Mouse (Mus musculus): ENCODE data around the gene Tcn2. TPM values are rescaled to one million over a fixed set of nuclear protein-coding genes. Genes with fewer than 3 reads are reported as not detected.
A peak's percentile ranks its signal among the peaks of the same experiment; 100 is the strongest.

Tcn2 gene
- polyA plus RNA-seq, 1 experiment from 2014 or later, result 37.3 TPM

DNA sequence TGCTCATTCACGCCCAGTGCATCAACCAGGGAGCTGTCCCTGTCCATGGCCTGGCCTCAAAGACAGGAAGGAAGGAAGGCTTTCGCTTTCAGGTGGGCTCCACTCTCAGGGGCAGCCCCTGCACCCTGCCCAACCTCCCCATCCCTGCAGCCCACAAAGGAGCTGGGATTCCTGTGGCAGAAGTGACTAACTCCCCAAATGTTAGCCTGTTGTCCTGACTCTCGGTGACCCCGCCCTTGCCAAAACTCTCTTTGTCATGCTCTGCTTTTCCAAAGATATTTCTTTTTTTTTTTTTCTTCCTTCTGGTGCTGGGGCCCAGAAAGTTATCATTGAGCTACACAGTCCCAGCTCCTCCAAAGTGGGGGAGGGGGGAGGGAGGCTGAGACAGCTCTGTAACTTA is 22.7 kb downstream of the Tcn2 start:
- 60% methylated on average over 4 of the region's 4 CpGs for WGBS (ENCODE audit: insufficient replicate concordance)
- ATAC-seq (ENCODE audit: low read depth), result no peak
- no peak overlapping the region for H3K4me3 ChIP-seq (ENCODE audit: low read depth, low read length)

DNA sequence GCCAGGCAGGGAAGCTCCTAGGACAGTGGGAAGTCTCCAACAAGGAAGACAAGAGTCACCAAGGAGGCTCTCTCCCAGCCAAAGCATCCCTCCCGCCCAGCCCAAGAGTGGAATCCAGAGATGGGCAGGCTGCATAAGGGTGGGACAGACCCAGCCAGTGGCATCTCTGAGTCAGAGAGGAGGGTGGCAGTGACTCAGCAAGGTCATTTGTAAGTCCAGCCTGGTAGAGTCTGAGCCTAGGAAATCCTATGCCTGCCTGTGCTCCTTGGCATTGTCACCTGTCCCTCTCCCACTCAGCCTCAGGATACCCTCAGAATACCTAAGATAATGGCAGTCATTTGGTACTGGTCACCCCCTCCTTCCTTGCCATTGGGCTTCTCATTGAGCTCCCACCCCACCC is 26.5 kb downstream of the Tcn2 start:
- ATAC-seq (ENCODE audit: low read depth), result no peak
- Histone ChIP-seq H3K36me3 (ENCODE audit: control insufficient read depth, insufficient read depth) (no peaks in the 10 kb centered on the region), H3K9ac (ENCODE audit: low read depth, low read length) (no peak overlapping the region), H3K27ac (ENCODE audit: low read length) (no peak overlapping the region), H3K4me1 (ENCODE audit: control insufficient read depth, low read depth, low read length) (no peaks in the 10 kb centered on the region), H3K4me2 (ENCODE audit: low read depth, low read length) (no peak overlapping the region), H3K9me3 (replicated peaks; ENCODE audit: control insufficient read depth, low read length) (no peaks in the 10 kb centered on the region), H3K27me3 (ENCODE audit: control insufficient read depth, insufficient read depth, low read depth, low read length) (no peaks in the 10 kb centered on the region), H3K4me3 (ENCODE audit: low read depth, low read length) (no peak overlapping the region)
- 50% methylated on average over 1 of the region's 1 CpGs for WGBS (ENCODE audit: insufficient replicate concordance)

More for the DNA sequence above, 22.7 kb downstream of the Tcn2 start:
- no peaks in the 10 kb centered on the region for H3K9me3 ChIP-seq (replicated peaks; ENCODE audit: control insufficient read depth, low read length)
- no peak overlapping the region for H3K27ac ChIP-seq (ENCODE audit: low read length)
- no peak overlapping the region for H3K4me2 ChIP-seq (ENCODE audit: low read depth, low read length)
- no peak overlapping the region for H3K9ac ChIP-seq (ENCODE audit: low read depth, low read length)
- peaks cover 25% of the 10 kb centered on the region for H3K27me3 ChIP-seq (ENCODE audit: control insufficient read depth, insufficient read depth, low read depth, low read length)
- H3K36me3 ChIP-seq (ENCODE audit: control insufficient read depth, insufficient read depth), result no peaks in the 10 kb centered on the region
- H3K4me1 ChIP-seq (ENCODE audit: control insufficient read depth, low read depth, low read length), result peaks cover 7% of the 10 kb centered on the region

GRCm38 (mm10) chr11:3904673-3905072 is 27.3 kb downstream of the Tcn2 start:
- no peaks in the 10 kb centered on the region for H3K4me1 ChIP-seq (ENCODE audit: control insufficient read depth, low read depth, low read length)
- H3K9ac ChIP-seq (ENCODE audit: low read depth, low read length), result no peak overlapping the region
- H3K4me2 ChIP-seq (ENCODE audit: low read depth, low read length), result no peak overlapping the region
- no peak overlapping the region for H3K27ac ChIP-seq (ENCODE audit: low read length)
- no peaks in the 10 kb centered on the region for H3K9me3 ChIP-seq (replicated peaks; ENCODE audit: control insufficient read depth, low read length)
- H3K4me3 ChIP-seq (ENCODE audit: low read depth, low read length), result no peak overlapping the region
- no peaks in the 10 kb centered on the region for H3K36me3 ChIP-seq (ENCODE audit: control insufficient read depth, insufficient read depth)
- no peak for ATAC-seq (ENCODE audit: low read depth)
- 68% methylated on average over 6 of the region's 6 CpGs for WGBS (ENCODE audit: insufficient replicate concordance)
- no peaks in the 10 kb centered on the region for H3K27me3 ChIP-seq (ENCODE audit: control insufficient read depth, insufficient read depth, low read depth, low read length)

DNA sequence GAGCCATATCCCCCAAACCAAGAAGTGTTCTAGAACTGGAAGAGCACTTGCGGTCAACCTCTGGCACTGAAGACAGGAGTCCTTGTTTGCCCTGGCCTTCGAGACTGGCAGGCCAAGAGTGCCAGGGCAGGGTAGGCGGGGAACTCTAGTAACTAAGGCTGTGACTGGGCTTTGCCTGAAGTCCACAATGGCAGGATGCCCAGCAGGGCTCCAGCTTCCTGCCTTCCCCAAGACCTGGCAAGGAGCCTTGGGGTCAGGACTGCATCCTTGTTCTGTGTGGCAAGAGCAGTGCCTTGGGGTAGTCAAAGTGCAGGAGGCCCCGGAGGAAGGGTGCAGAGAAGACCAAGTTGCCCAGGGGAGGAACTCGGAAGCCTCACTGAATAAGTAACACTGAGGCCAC is 28.9 kb downstream of the Tcn2 start:
- H3K4me3 ChIP-seq (ENCODE audit: low read depth, low read length), result no peak overlapping the region
- H3K4me1 ChIP-seq (ENCODE audit: control insufficient read depth, low read depth, low read length), result no peaks in the 10 kb centered on the region
- no peak for ATAC-seq (ENCODE audit: low read depth)
- H3K27ac ChIP-seq (ENCODE audit: low read length), result no peak overlapping the region
- no peaks in the 10 kb centered on the region for H3K27me3 ChIP-seq (ENCODE audit: control insufficient read depth, insufficient read depth, low read depth, low read length)
- no peak overlapping the region for H3K4me2 ChIP-seq (ENCODE audit: low read depth, low read length)
- WGBS (ENCODE audit: insufficient replicate concordance), result 60% methylated on average over 5 of the region's 5 CpGs
- no peaks in the 10 kb centered on the region for H3K36me3 ChIP-seq (ENCODE audit: control insufficient read depth, insufficient read depth)
- no peaks in the 10 kb centered on the region for H3K9me3 ChIP-seq (replicated peaks; ENCODE audit: control insufficient read depth, low read length)
- no peak overlapping the region for H3K9ac ChIP-seq (ENCODE audit: low read depth, low read length)

GRCm38 (mm10) chr11:3902516-3902915 is 29.4 kb downstream of the Tcn2 start:
- Histone ChIP-seq H3K27me3 (ENCODE audit: control insufficient read depth, insufficient read depth, low read depth, low read length) (no peaks in the 10 kb centered on the region), H3K36me3 (ENCODE audit: control insufficient read depth, insufficient read depth) (no peaks in the 10 kb centered on the region), H3K27ac (ENCODE audit: low read length) (no peak overlapping the region), H3K4me1 (ENCODE audit: control insufficient read depth, low read depth, low read length) (no peaks in the 10 kb centered on the region), H3K4me3 (ENCODE audit: low read depth, low read length) (no peak overlapping the region), H3K9ac (ENCODE audit: low read depth, low read length) (no peak overlapping the region), H3K9me3 (replicated peaks; ENCODE audit: control insufficient read depth, low read length) (no peaks in the 10 kb centered on the region), H3K4me2 (ENCODE audit: low read depth, low read length) (no peak overlapping the region)
- ATAC-seq (ENCODE audit: low read depth), result no peak
- WGBS (ENCODE audit: insufficient replicate concordance), result 71% methylated on average over 3 of the region's 3 CpGs

DNA sequence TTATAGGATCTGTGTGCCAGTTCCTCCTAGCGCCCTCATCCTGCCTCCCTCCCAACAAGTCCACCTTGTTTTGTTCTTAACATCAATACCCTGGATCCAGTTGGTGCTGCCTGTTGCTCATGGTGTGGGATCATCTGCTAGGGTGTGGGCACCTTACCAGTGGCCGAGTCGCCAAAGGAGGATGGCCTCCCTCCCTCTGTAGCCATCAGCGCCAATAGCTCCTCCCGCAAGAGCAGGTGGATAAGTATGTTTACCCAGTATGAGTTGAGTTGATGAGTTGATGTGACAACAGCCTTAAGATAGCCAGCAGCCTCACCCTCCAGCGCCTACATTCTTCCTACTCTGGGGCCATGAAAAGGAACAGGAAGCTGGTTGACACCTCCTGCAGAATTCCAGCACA is 31.7 kb downstream of the Tcn2 start:
- no peaks in the 10 kb centered on the region for H3K27me3 ChIP-seq (ENCODE audit: control insufficient read depth, insufficient read depth, low read depth, low read length)
- 58% methylated on average over 6 of the region's 6 CpGs for WGBS (ENCODE audit: insufficient replicate concordance)
- ATAC-seq (ENCODE audit: low read depth), result no peak

DNA sequence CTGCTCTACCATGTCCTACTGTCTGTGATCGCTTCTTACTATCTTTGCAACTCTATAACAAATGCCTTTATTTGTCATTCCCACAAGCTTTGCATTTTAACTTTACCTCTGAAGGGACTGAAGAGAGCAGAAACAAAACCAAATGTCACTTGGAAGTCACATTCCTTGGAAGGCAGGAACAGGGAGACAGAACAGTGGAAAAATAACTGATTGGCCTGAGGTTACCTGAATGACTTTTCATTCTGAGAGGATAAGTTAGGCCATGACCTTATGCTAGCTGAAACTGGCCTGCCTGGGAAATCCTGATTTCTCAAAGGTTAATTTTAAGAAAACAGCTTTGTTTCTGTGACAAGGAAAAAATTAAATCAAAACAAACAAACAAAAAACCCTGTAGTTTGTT is 36.0 kb downstream of the Tcn2 start:
- Histone ChIP-seq H3K4me2 (ENCODE audit: low read depth, low read length) (no peak overlapping the region), H3K36me3 (ENCODE audit: control insufficient read depth, insufficient read depth) (no peaks in the 10 kb centered on the region), H3K9me3 (replicated peaks; ENCODE audit: control insufficient read depth, low read length) (no peaks in the 10 kb centered on the region), H3K4me3 (ENCODE audit: low read depth, low read length) (no peak overlapping the region), H3K27me3 (ENCODE audit: control insufficient read depth, insufficient read depth, low read depth, low read length) (no peaks in the 10 kb centered on the region), H3K27ac (ENCODE audit: low read length) (no peak overlapping the region), H3K4me1 (ENCODE audit: control insufficient read depth, low read depth, low read length) (peaks cover 7% of the 10 kb centered on the region), H3K9ac (ENCODE audit: low read depth, low read length) (no peak overlapping the region)
- 73% methylated on average over 1 of the region's 1 CpGs for WGBS (ENCODE audit: insufficient replicate concordance)
- no peak for ATAC-seq (ENCODE audit: low read depth)

More for the DNA sequence above, 31.7 kb downstream of the Tcn2 start:
- H3K9ac ChIP-seq (ENCODE audit: low read depth, low read length), result no peak overlapping the region
- H3K27ac ChIP-seq (ENCODE audit: low read length), result no peak overlapping the region
- no peaks in the 10 kb centered on the region for H3K9me3 ChIP-seq (replicated peaks; ENCODE audit: control insufficient read depth, low read length)
- no peaks in the 10 kb centered on the region for H3K36me3 ChIP-seq (ENCODE audit: control insufficient read depth, insufficient read depth)
- no peak overlapping the region for H3K4me2 ChIP-seq (ENCODE audit: low read depth, low read length)
- peaks cover 3% of the 10 kb centered on the region for H3K4me1 ChIP-seq (ENCODE audit: control insufficient read depth, low read depth, low read length)
- no peak overlapping the region for H3K4me3 ChIP-seq (ENCODE audit: low read depth, low read length)

DNA sequence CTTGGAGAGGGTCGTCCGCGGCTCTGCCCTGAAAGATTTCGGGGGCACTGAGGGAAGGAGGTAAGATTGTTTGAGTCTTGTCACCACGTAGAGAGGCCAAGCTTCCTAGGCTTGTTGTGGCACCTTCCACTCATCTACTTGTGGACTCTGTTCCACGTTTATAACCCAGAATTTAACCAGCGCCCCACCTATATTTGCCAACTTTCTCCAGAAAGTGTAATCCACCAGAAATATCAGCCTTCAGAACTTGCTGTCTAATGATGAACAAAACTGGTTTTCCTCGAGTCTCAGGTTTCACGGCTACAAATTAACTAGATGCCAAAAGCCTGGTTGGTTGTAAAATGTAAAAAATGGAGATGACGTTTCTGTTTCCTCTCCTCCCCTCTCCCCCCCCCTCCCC is 36.5 kb downstream of the Tcn2 start:
- Histone ChIP-seq H3K9me3 (replicated peaks; ENCODE audit: control insufficient read depth, low read length) (no peaks in the 10 kb centered on the region), H3K27ac (ENCODE audit: low read length) (no peak overlapping the region), H3K27me3 (ENCODE audit: control insufficient read depth, insufficient read depth, low read depth, low read length) (no peaks in the 10 kb centered on the region), H3K4me3 (ENCODE audit: low read depth, low read length) (peak overlapping the region; percentile 59), H3K4me2 (ENCODE audit: low read depth, low read length) (peak overlapping the region; percentile 77), H3K36me3 (ENCODE audit: control insufficient read depth, insufficient read depth) (no peaks in the 10 kb centered on the region), H3K4me1 (ENCODE audit: control insufficient read depth, low read depth, low read length) (peaks cover 7% of the 10 kb centered on the region), H3K9ac (ENCODE audit: low read depth, low read length) (peak overlapping the region; percentile 14; the same call in 1 of the 2 replicates)
- 3% methylated on average over 10 of the region's 10 CpGs for WGBS (ENCODE audit: insufficient replicate concordance)
- no peak for ATAC-seq (ENCODE audit: low read depth)

DNA sequence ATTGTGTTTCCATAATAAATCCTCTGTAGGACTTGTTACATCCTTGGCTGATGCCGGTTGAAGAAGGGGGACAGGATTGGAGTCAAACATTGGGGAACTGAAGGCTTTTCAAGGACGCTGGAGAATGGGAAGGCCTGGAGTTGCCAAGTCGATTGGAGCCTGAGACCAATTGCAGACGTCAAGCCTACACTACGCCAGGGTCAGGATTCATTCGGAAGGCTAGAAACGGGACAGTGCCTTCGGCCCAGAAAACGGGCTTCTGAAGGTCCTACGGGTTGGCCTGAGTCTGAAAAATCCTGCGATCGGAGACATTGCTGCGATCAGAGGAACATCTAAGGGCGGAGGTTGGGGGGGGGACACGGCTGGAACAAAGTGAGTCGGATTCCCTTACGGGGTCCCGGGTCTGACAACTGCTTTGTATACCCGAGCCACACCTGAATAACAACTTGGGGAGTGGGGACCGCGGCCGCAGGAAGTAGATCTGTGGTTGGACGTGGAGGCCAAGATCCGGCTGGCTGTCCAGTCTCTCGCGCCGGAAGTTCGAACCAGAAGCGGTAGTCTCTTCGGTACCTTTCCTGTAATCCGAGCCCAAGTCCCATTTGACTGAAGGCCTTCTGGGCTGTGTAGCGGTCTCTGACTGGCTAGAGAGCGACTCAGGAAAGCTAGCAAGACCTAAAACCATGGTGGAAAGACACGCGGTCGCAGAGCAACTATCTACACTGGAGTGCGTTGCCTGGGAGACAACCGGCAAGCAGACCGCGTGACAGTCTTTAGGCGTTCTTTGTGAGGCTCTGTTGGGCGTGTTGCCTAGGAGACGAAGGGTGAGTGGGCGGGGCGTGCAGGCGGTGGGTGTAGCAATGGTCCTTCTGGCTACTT is 37.3 kb downstream of the Tcn2 start, which contains the start of the genes 4921536K21Rik and Dusp18:
TSS of gene 4921536K21Rik (minus strand) at position 693 of the 876 bp plus-strand sequence.
TSS of gene Dusp18 (plus strand) at position 835 of the 876 bp plus-strand sequence.
- Histone ChIP-seq H3K27me3 (ENCODE audit: control insufficient read depth, insufficient read depth, low read depth, low read length) (no peaks in the 10 kb centered on the region), H3K36me3 (ENCODE audit: control insufficient read depth, insufficient read depth) (no peaks in the 10 kb centered on the region), H3K4me2 (ENCODE audit: low read depth, low read length) (peak within 1 kb of the TSS; percentile 77), H3K27ac (ENCODE audit: low read length) (no peak within 1 kb of the TSS), H3K4me3 (ENCODE audit: low read depth, low read length) (peak within 1 kb of the TSS; percentile 59), H3K9ac (ENCODE audit: low read depth, low read length) (peak within 1 kb of the TSS; percentile 14; the same call in 1 of the 2 replicates), H3K9me3 (replicated peaks; ENCODE audit: control insufficient read depth, low read length) (no peaks in the 10 kb centered on the region), H3K4me1 (ENCODE audit: control insufficient read depth, low read depth, low read length) (peaks cover 7% of the 10 kb centered on the region)
- WGBS (ENCODE audit: insufficient replicate concordance), result 5% methylated on average over 46 of the region's 46 CpGs
- peak; percentile 94 for ATAC-seq (ENCODE audit: low read depth)
